Mouse (Mus musculus) kidney, adult 8-10 months (tissue): Measurements from ENCODE around the gene P4htm.

Source experiments
- DNase-seq, 2 experiments: peaks; one replicate each; pipeline ENCODE4 v3.0.0; 2022

The P4htm gene

GRCm38 (mm10) chr9:108545986-108546385 is 51.5 kb downstream of the P4htm start:
- DNase-seq: no peak

GRCm38 (mm10) chr9:108540846-108541245 is 56.6 kb downstream of the P4htm start:
- no peak for DNase-seq

- DNase-seq: no peak
These were observed 66.0 kb downstream of the P4htm start for GRCm38 (mm10) chr9:108531496-108531895.

- DNase-seq: no peak
These were observed 66.5 kb downstream of the P4htm start for GRCm38 (mm10) chr9:108530954-108531353.
